Mouse (Mus musculus): Measurements from ENCODE around the gene 1700020D05Rik.

GRCm38 (mm10) chr19:5516906-5517505 lies 13.4 kb upstream of the 1700020D05Rik start:
- TF ChIP-seq CTCF (IDR thresholded peaks at IDR 0.05; ENCODE audit: low read depth): no peak
- TF ChIP-seq EP300 (IDR thresholded peaks at IDR 0.05; ENCODE audit: low read depth): no peak

All from heart, postnatal 0 days (tissue).